Mouse (Mus musculus) liver, adult 2 months (tissue): ENCODE data around the gene Ehbp1.

ENCODE experiments used
- CTCF ChIP-seq: fragments of 200-500 bp; IDR thresholded peaks from 2 replicates; pipeline ENCODE4 v1.5.1; 2011; ENCODE audit warnings: low read depth, low read length, control low read depth
- POLR2A ChIP-seq: fragments of 200-500 bp; IDR thresholded peaks from 2 replicates; pipeline ENCODE4 v1.6.1; 2011; ENCODE audit warnings: low read length, control low read depth; ENCODE audit not compliant: insufficient read depth; ENCODE audit errors: extremely low read depth

DNA sequence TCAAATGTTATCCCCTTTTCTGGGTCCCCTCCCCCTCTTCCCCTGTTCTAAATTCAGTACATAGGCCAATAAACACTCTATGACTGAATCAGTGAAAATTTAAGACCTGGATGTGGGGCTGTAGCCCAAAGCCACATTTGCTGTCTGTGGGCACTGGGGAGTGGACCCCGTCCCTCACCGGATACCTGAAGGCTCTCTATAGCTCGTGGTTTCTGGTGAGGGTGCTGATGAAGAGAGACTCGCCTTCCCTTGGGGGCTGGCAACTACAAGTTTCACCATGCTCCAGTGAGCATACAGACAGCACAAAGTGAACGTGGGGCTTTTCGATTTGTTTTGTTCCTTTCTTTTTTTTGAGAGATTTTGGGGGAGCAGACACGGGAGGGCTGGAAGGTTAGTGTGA, 125.2 kb downstream of the Ehbp1 start:
- TF ChIP-seq CTCF, result no peak
- TF ChIP-seq POLR2A, result no peak
